Mouse (Mus musculus): ENCODE data around the gene Agpat2.
A peak's percentile ranks its signal among the peaks of the same experiment; 100 is the strongest.

- TF ChIP-seq CEBPB (IDR thresholded peaks at IDR 0.05; ENCODE audit: insufficient read depth, poor library complexity, severe bottlenecking): no peak
- no peak for TF ChIP-seq POLR2AphosphoS2 (IDR thresholded peaks at IDR 0.05; ENCODE audit: insufficient read length, low read depth)
- no peak for TF ChIP-seq POLR2A (IDR thresholded peaks at IDR 0.05; ENCODE audit: insufficient read length, low read depth)
- TF ChIP-seq SRF (IDR thresholded peaks at IDR 0.05; ENCODE audit: control insufficient read depth, insufficient read length, low read depth): no peak
- no peak for TF ChIP-seq MAX (IDR thresholded peaks at IDR 0.05; ENCODE audit: low read depth)
- TF ChIP-seq USF1 (IDR thresholded peaks at IDR 0.05; ENCODE audit: low read depth): no peak
- no peak for TF ChIP-seq TCF12 (IDR thresholded peaks at IDR 0.05; ENCODE audit: insufficient read depth, poor library complexity, severe bottlenecking)
- peak in 1 of 3 experiments; percentile 57 for TF ChIP-seq MYOD1 (IDR thresholded peaks at IDR 0.05; ENCODE audit: control insufficient read depth in 1 of 3, insufficient read length in 2 of 3, low read depth in 2 of 3)
Observed at GRCm38 (mm10) chr2:26547481-26547880, 56.7 kb downstream of the Agpat2 start.
